Mouse (Mus musculus): ENCODE data around the gene Mcur1.

DNA sequence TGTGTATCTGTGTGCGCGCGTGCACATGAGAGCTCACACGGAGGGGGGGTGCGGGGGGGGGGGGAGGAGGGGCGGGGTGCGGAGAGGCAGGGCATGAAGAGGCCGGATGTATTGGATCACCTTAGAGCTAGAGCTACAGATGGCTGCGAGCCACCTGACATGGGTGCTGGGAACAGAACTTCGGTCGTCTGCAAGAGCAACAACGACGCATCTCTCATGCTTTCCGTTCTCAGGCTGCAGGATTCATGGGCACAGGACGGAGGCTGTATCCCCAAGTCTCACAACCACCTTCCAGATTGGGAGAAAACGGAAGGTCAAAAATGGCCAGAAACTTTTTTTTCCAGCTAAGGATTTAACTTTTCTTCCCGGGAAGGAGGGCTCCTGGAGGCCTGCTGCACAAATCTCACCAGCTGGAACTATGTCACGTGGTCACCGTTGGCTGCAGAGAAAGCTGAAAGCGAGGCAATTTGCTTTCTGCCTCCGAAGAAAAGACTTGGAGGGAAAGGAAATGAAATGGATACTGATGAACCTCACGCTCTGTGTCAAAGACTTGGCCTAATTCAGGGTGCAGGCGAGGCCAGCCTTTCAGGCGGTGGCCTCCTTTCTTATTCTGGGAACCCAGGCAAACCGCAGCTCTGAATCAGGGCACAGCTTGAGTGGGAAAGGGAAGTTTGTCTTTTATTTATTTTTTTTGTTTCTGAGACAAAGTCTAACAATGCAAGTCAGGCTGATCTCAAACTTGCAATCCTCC is 7.3 kb upstream of the Mcur1 start:
- TF ChIP-seq POLR2A (IDR thresholded peaks at IDR 0.05; ENCODE audit: insufficient read depth, low read depth, low read length) (no peak), CTCF (IDR thresholded peaks at IDR 0.05; ENCODE audit: insufficient read depth, low read depth, low read length) (no peak)

All from olfactory bulb, adult 2 months (tissue).